7 mouse cellular contexts compared by ENCODE assay signal in the genomic region with DNA sequence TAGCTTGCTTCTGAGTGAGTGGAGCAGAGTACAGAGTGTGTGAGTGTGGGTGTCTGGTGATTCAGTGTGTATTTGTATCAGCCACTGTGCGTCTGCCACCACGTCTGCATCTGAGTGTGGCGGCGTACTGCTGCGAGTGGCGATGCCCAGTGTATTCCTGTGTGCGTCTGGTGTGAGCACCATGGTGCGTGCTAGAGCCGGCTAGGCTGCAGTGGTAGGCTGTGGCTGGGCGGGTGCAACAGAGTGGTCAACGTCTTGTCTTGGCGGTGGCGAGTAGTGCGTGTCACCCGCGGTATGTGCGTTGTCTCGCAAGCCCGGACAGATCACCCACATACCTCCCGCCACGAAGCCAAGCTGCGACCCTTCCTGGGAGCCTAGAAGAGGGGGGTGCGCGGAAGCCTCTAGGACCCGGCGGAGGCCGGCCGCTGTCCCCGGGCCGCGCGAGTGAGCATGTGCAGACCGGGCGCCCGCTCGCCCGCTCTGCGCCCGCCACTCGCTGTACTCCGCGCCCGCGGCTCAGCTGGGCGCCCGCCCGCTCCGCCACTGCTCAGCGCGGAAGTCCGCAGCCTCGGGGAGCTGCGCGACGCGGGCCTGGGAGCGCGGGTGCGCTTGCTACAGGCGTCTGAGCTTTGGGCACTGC. TPM values are rescaled to one million over a fixed set of nuclear protein-coding genes. Genes with fewer than 3 reads are reported as not detected.
DNase-seq lines count a peak whose midpoint lies in the region; ATAC-seq and TF ChIP-seq lines count a peak whose summit lies in the region.

No protein-coding gene starts in this region.

- peak overlapping the region; percentile 94 for H3K4me2 ChIP-seq in intestine, embryonic 15.5 days (replicated peaks)
- peak overlapping the region; percentile 78 for H3K4me2 ChIP-seq in midbrain, embryonic 13.5 days (replicated peaks)

- WGBS in cerebellum, adult 2 months, result under 1% methylated on average over 56 of the region's 60 CpGs
- WGBS in intestine, embryonic 15.5 days, result 3% methylated on average over 60 of the region's 60 CpGs
- under 1% methylated on average over 60 of the region's 60 CpGs for WGBS in midbrain, embryonic 13.5 days

- peak; percentile 77 for DNase-seq in adrenal gland, adult 2 months
- DNase-seq in cerebellum, adult 2 months, result peak; percentile 83 to 86
- DNase-seq in left cerebral cortex, postnatal 36 days (ENCODE audit: low spot score in 2 of 2), result peak; percentile 76 to 78
- DNase-seq in thymus, postnatal 0 days (ENCODE audit: low spot score), result peak; percentile 53

- peak; percentile 49; the same call in 1 of the 2 replicates for TF ChIP-seq POLR2A in cerebellum, adult 2 months (IDR thresholded peaks at IDR 0.05; ENCODE audit: borderline replicate concordance, insufficient read depth, low read length)

- H3K9ac ChIP-seq in intestine, embryonic 15.5 days, result peak overlapping the region; percentile 40; the same call in 1 of the 2 replicates
- H3K9ac ChIP-seq in midbrain, embryonic 13.5 days (replicated peaks), result peak overlapping the region; percentile 92

- no peaks in the 10 kb centered on the region for H3K27me3 ChIP-seq in cerebellum, adult 2 months (ENCODE audit: control insufficient read depth, insufficient read depth, low read length)
- peaks cover 39% of the 10 kb centered on the region for H3K27me3 ChIP-seq in intestine, embryonic 15.5 days (replicated peaks)
- H3K27me3 ChIP-seq in midbrain, embryonic 13.5 days, result no peaks in the 10 kb centered on the region

- peak; percentile 84 for ATAC-seq in frontal cortex, adult (ENCODE audit: low TSS enrichment)
- peak; percentile 87 for ATAC-seq in intestine, embryonic 15.5 days
- peak; percentile 95 for ATAC-seq in midbrain, embryonic 13.5 days

- peaks cover 26% of the 10 kb centered on the region for H3K4me1 ChIP-seq in cerebellum, adult 2 months (ENCODE audit: control insufficient read depth, insufficient read depth, low read length)
- H3K4me1 ChIP-seq in intestine, embryonic 15.5 days (replicated peaks), result 0 out of 2 replicates have a peak, but pooled peaks cover 7% of the 10 kb centered on the region
- peaks cover 53% of the 10 kb centered on the region for H3K4me1 ChIP-seq in midbrain, embryonic 13.5 days (replicated peaks)

- TF ChIP-seq CTCF in cerebellum, adult 2 months (IDR thresholded peaks at IDR 0.05; ENCODE audit: borderline replicate concordance, insufficient read depth, low read depth, low read length), result no peak

- H3K9me3 ChIP-seq in intestine, embryonic 15.5 days, result no peaks in the 10 kb centered on the region
- H3K9me3 ChIP-seq in midbrain, embryonic 13.5 days, result no peaks in the 10 kb centered on the region

- peak overlapping the region; percentile 54 for H3K4me3 ChIP-seq in cerebellum, adult 2 months (replicated peaks; ENCODE audit: insufficient read depth, low read depth, low read length)
- peak overlapping the region; percentile 50 for H3K4me3 ChIP-seq in intestine, embryonic 15.5 days (replicated peaks)
- peak overlapping the region; percentile 88 for H3K4me3 ChIP-seq in midbrain, embryonic 13.5 days (replicated peaks)

- H3K36me3 ChIP-seq in intestine, embryonic 15.5 days, result no peaks in the 10 kb centered on the region
- H3K36me3 ChIP-seq in midbrain, embryonic 13.5 days, result no peaks in the 10 kb centered on the region

- peak overlapping the region; percentile 78 for H3K27ac ChIP-seq in cerebellum, adult 2 months (ENCODE audit: insufficient read depth, low read length)
- H3K27ac ChIP-seq in intestine, embryonic 15.5 days, result no peak overlapping the region
- peak overlapping the region; percentile 80 for H3K27ac ChIP-seq in midbrain, embryonic 13.5 days

- intact Hi-C loops in left cerebral cortex, postnatal 36 days (cut with DNase I), result loop anchor here (10.0 kb wide), 2 partner anchors 274 to 316 kb away; no protein-coding TSS in a partner anchor

RNA-seq across cellular contexts. Expression of gene Wscd1, which starts 0.9 kb away (rescaled TPM):
- total RNA-seq in adrenal gland, adult 2 months (2021), result 1 to 10 TPM; 4.5 to 6.5 TPM
- polyA plus RNA-seq in adrenal gland, adult 2 months (2012; rRNA removed), result 7.3 and 8.8 TPM in 2 replicates
- polyA plus RNA-seq in cerebellum, adult 2 months (2012; rRNA removed), result 96.2 and 106 TPM in 2 replicates
- 3.7 TPM in 2 replicates for polyA plus RNA-seq in intestine, embryonic 15.5 days (2015; fragmentation: Nextera tagmentation; extraction: Ambion mirVana)
- total RNA-seq in left cerebral cortex, postnatal 36 days (2021), result 10 to 100 TPM; 55.3 to 69.7 TPM
- polyA plus RNA-seq in midbrain, embryonic 13.5 days (2015; fragmentation: Nextera tagmentation; extraction: Ambion mirVana), result 79.2 and 82.5 TPM in 2 replicates
- 15.0 and 15.5 TPM in 2 replicates for polyA plus RNA-seq in thymus, postnatal 0 days (2015; fragmentation: Nextera tagmentation; extraction: Ambion mirVana)
